Mouse (Mus musculus) E14TG2a.4 (cell line): ENCODE data around the gene Psmb10.

Experiments used
- CTCF ChIP-seq: conservative IDR thresholded peaks from 2 replicates; pipeline ENCODE4 v1.5.1; 2014; ENCODE audit warnings: low read length
- NANOG ChIP-seq: IDR thresholded peaks from 2 replicates; pipeline ENCODE4 v1.6.1; 2014; ENCODE audit warnings: borderline replicate concordance, low read length, mixed read lengths
- POU5F1 ChIP-seq: IDR thresholded peaks from 2 replicates; pipeline ENCODE4 v1.6.1; 2014; ENCODE audit warnings: low read length, borderline replicate concordance

GRCm38 (mm10) chr8:105961101-105961500 lies 22.9 kb upstream of the Psmb10 start:
- TF ChIP-seq CTCF (no peak), NANOG (no peak), POU5F1 (no peak)
